Comparison of ENCODE assay signal across 16 mouse cellular contexts in genomic region chr3:125406456-125406855, GRCm38 (mm10). TPM values are rescaled to one million over a fixed set of nuclear protein-coding genes. Genes with fewer than 3 reads are reported as not detected.
A peak's percentile ranks its signal among the peaks of the same experiment; 100 is the strongest.
DNase-seq lines count a peak whose midpoint lies in the region; ATAC-seq and TF ChIP-seq lines count a peak whose summit lies in the region.
"Had no signal": no experiment of that assay in that cellular context is flagged by ENCODE, and none has a peak within 500 bp of the region (broad histone marks: within the 10 kb centered on the region; RNA-seq: fewer than 3 reads in every experiment).

No protein-coding gene starts in this region.

- H3K36me3 ChIP-seq in kidney, adult 2 months (ENCODE audit: control insufficient read depth, insufficient read depth, low read length), result no peaks in the 10 kb centered on the region
- H3K36me3 ChIP-seq in neural tube, embryonic 14.5 days (ENCODE audit: control insufficient read depth, insufficient read depth, low read length), result no peaks in the 10 kb centered on the region
- H3K36me3 ChIP-seq: embryonic facial prominence, embryonic 15.5 days; liver, embryonic 13.5 days had no signal

- no peak for TF ChIP-seq CTCF in kidney, adult 2 months (conservative IDR thresholded peaks at IDR 0.05; ENCODE audit: insufficient read depth, insufficient read length, low read depth, low read length)
- no peak for TF ChIP-seq CTCF in layer of hippocampus, adult 2 months (conservative IDR thresholded peaks at IDR 0.05)

- no peak overlapping the region for H3K9ac ChIP-seq in neural tube, embryonic 14.5 days (replicated peaks; ENCODE audit: low read depth, low read length)
- H3K9ac ChIP-seq: embryonic facial prominence, embryonic 15.5 days; liver, embryonic 13.5 days had no signal

- H3K9me3 ChIP-seq in neural tube, embryonic 14.5 days (ENCODE audit: control insufficient read depth, low read length), result no peaks in the 10 kb centered on the region
- H3K9me3 ChIP-seq: embryonic facial prominence, embryonic 15.5 days; liver, embryonic 13.5 days had no signal

- ATAC-seq in neural tube, embryonic 14.5 days (ENCODE audit: low read depth), result no peak

- no peak for TF ChIP-seq POLR2A in kidney, adult 2 months (IDR thresholded peaks at IDR 0.05; ENCODE audit: low read depth, low read length)

- H3K4me2 ChIP-seq in neural tube, embryonic 14.5 days (ENCODE audit: low read depth, low read length), result 0 out of 2 replicates have a peak overlapping the region, but pooled peaks have one; percentile 26
- H3K4me2 ChIP-seq: embryonic facial prominence, embryonic 15.5 days; liver, embryonic 13.5 days had no signal

- H3K4me1 ChIP-seq in kidney, adult 2 months (ENCODE audit: control insufficient read depth, insufficient read depth, low read length), result no peaks in the 10 kb centered on the region
- H3K4me1 ChIP-seq in neural tube, embryonic 14.5 days (ENCODE audit: control insufficient read depth, insufficient read depth, low read length), result no peaks in the 10 kb centered on the region
- H3K4me1 ChIP-seq: liver, embryonic 13.5 days had no signal

- WGBS in kidney, adult 2 months, result 69% methylated on average over 2 of the region's 2 CpGs
- 36% methylated on average over 2 of the region's 2 CpGs for WGBS in neural tube, embryonic 14.5 days

- H3K27me3 ChIP-seq in kidney, adult 2 months (replicated peaks; ENCODE audit: control insufficient read depth, insufficient read depth, low read length), result no peaks in the 10 kb centered on the region
- H3K27me3 ChIP-seq in neural tube, embryonic 14.5 days (ENCODE audit: control insufficient read depth, insufficient read depth, low read length), result no peaks in the 10 kb centered on the region
- H3K27me3 ChIP-seq: embryonic facial prominence, embryonic 15.5 days; liver, embryonic 13.5 days had no signal

- H3K27ac ChIP-seq in kidney, adult 2 months (ENCODE audit: insufficient read depth, low read depth, low read length), result no peak overlapping the region
- H3K27ac ChIP-seq in layer of hippocampus, adult 2 months, result no peak overlapping the region
- no peak overlapping the region for H3K27ac ChIP-seq in neural tube, embryonic 14.5 days (ENCODE audit: low read depth, low read length)
- H3K27ac ChIP-seq: embryonic facial prominence, embryonic 15.5 days; liver, embryonic 13.5 days; macrophage had no signal

- no peak overlapping the region for H3K4me3 ChIP-seq in kidney, adult 2 months (ENCODE audit: insufficient read depth, low read depth, low read length)
- H3K4me3 ChIP-seq in layer of hippocampus, adult 2 months, result peak overlapping the region; percentile 54
- H3K4me3 ChIP-seq in neural tube, embryonic 14.5 days (ENCODE audit: low read depth, low read length), result no peak overlapping the region
- H3K4me3 ChIP-seq: embryonic facial prominence, embryonic 15.5 days; liver, embryonic 13.5 days had no signal

- peak; percentile 4 for DNase-seq in kidney, postnatal 10 days
- no peak for DNase-seq in kidney, adult 2 months
- peak; percentile 5 for DNase-seq in right cerebral cortex, adult 18-20 months
- DNase-seq in right cerebral cortex, adult 2 months (ENCODE audit: low spot score in 2 of 2), result no peak
- peak in 1 of 2 experiments; percentile 37 for DNase-seq in layer of hippocampus, adult 2 months (ENCODE audit: low spot score in 2 of 2)
- no peak for DNase-seq in thymus, postnatal 10 days (ENCODE audit: low spot score in 2 of 2)
- DNase-seq: adrenal gland, postnatal 36 days; cerebellum, adult 2 months; heart, adult 11 months; heart, postnatal 14 days; kidney, adult 9 months; liver, embryonic 13.5 days had no signal

RNA-seq across cellular contexts. Expression of gene Ndst4, which starts 2.6 kb away (rescaled TPM):
- polyA plus RNA-seq in kidney, adult 2 months (2012; rRNA removed), result 0.08 TPM in 1 of 2 replicates, not detected in the other
- total RNA-seq in layer of hippocampus, adult 2 months (2021), result 10 to 100 TPM; 19.2 to 22.0 TPM
- 4.6 and 4.7 TPM in 2 replicates for polyA plus RNA-seq in neural tube, embryonic 14.5 days (2014; fragmentation: Nextera tagmentation; extraction: Ambion mirVana)
- total RNA-seq: adrenal gland, postnatal 36 days; heart, postnatal 14 days had no signal
- polyA plus RNA-seq: liver, embryonic 13.5 days; macrophage; small intestine, adult 2 months had no signal

Comparison
In these comparisons a context has a peak if more than half of its experiments do, and no peak if none do; other contexts are left out.
1. DNase-seq: peak in kidney, postnatal 10 days (single experiment) and right cerebral cortex, adult 18-20 months (single experiment); none in kidney, adult 2 months (single experiment), right cerebral cortex, adult 2 months (0 of 2) and thymus, postnatal 10 days (0 of 2).